Mouse (Mus musculus): ENCODE measurements at regions not wholly inside any gene's neighbourhood (a gene's known extent, or its start where the extent isn't known, plus 50 kb on each side); places are given as distances from the start of the nearest gene placed in this dataset.

DNA sequence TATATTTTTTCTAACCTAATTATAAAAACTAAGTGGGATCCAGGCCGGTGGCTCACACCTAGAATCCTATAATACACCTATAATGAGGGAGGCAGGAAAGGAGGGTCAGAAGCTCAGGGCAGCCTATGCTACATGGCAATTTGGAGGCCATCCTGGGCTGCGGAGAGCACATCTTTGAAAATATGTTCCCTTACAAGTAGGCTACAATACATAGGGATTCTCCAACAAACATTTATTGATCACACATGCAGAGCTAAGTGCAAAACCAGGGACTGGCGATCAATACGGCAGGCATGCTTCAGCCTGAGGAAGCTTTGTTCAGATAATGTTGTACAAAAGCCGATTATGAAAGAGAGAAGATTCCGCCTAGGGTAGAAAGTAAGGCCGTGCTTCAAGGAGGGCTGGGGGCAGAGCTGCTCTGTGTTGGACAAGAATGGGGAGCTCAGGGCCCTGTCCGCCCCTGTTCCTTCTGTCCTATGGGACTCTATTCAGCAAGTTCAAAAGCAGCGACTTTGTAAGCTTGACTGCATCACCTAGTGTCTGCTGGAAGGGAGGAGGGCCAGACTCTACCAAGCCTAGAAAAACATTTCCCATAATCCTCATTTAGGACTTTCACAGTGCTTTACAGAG lies 53.4 kb upstream of the Sgk1 start:
- DNase-seq (ENCODE audit: extremely low read depth), result no peak
- H3K4me2 ChIP-seq (ENCODE audit: insufficient read depth, low read depth, poor library complexity, severe bottlenecking), result no peak overlapping the region
- no peak overlapping the region for H3K4me3 ChIP-seq (replicated peaks in 1 of 3; ENCODE audit: low read depth in 2 of 3, low read length in 2 of 3, poor library complexity in 1 of 3)
- in situ Hi-C loops (cut with MboI; ENCODE audit: low pct_ligation_motif_present, low pct_unique_long_range_greater_than_20kb, low sequenced_read_pairs) (no loop called here), dilution Hi-C loops (cut with MboI; ENCODE audit: extremely low pct_ligation_motif_present, extremely low pct_unique_long_range_greater_than_20kb, low sequenced_read_pairs) (no loop called here)
- no peak for TF ChIP-seq IRF4 (IDR thresholded peaks at IDR 0.05; ENCODE audit: low read depth, low read length)
- no peak for TF ChIP-seq RCOR1 (conservative IDR thresholded peaks at IDR 0.05; ENCODE audit: low read depth, low read length)
- TF ChIP-seq MYC (IDR thresholded peaks at IDR 0.05; ENCODE audit: low read depth, low read length), result no peak
- TF ChIP-seq TCF12 (IDR thresholded peaks at IDR 0.05; ENCODE audit: low read depth, low read length), result no peak
- no peak for TF ChIP-seq NELFE (IDR thresholded peaks at IDR 0.05; ENCODE audit: low read depth, low read length)
- TF ChIP-seq ZMIZ1 (IDR thresholded peaks at IDR 0.05; ENCODE audit: low read depth, low read length), result no peak
- TF ChIP-seq UBTF (IDR thresholded peaks at IDR 0.05; ENCODE audit: low read depth, low read length), result no peak
- TF ChIP-seq ELF1 (IDR thresholded peaks at IDR 0.05; ENCODE audit: low read depth, low read length), result no peak
- TF ChIP-seq USF1 (IDR thresholded peaks at IDR 0.05; ENCODE audit: low read depth, low read length), result no peak
- no peak for TF ChIP-seq GABPA (IDR thresholded peaks at IDR 0.05; ENCODE audit: insufficient replicate concordance, low read depth, low read length)
- TF ChIP-seq CHD2 (IDR thresholded peaks at IDR 0.05; ENCODE audit: low read length), result no peak
- TF ChIP-seq SIN3A (IDR thresholded peaks at IDR 0.05; ENCODE audit: low read length), result no peak
- TF ChIP-seq MAFK (IDR thresholded peaks at IDR 0.05; ENCODE audit: insufficient replicate concordance, low read length), result no peak
- TF ChIP-seq BHLHE40 (IDR thresholded peaks at IDR 0.05; ENCODE audit: low read depth, low read length), result no peak
- no peak for TF ChIP-seq ZNF384 (IDR thresholded peaks at IDR 0.05; ENCODE audit: low read depth, low read length)
- TF ChIP-seq JUN (IDR thresholded peaks at IDR 0.05; ENCODE audit: insufficient read depth, low read depth, low read length), result no peak
- no peak for TF ChIP-seq HCFC1 (IDR thresholded peaks at IDR 0.05; ENCODE audit: low read depth, low read length)
- no peak for TF ChIP-seq SMC3 (IDR thresholded peaks at IDR 0.05; ENCODE audit: low read depth, low read length)
- TF ChIP-seq POLR2AphosphoS2 (IDR thresholded peaks at IDR 0.05; ENCODE audit: low read depth, low read length), result no peak
- no peaks in the 10 kb centered on the region for H3K9me3 ChIP-seq (replicated peaks; ENCODE audit: low read length)
- H3K4me1 ChIP-seq (ENCODE audit: control insufficient read depth in 1 of 2, insufficient read depth in 2 of 2), result peaks cover 0 to 9% of the 10 kb centered on the region in 2 experiments; a peak in 2 of 4 replicates
- no peaks in the 10 kb centered on the region for H3K27me3 ChIP-seq (replicated peaks)
- H3K9ac ChIP-seq (ENCODE audit: insufficient read depth, low read depth), result no peak overlapping the region
- no peak overlapping the region for H3K27ac ChIP-seq (ENCODE audit: insufficient read depth, low read depth)
- no peaks in the 10 kb centered on the region for H3K36me3 ChIP-seq (replicated peaks in 1 of 2; ENCODE audit: control insufficient read depth in 1 of 2, insufficient read depth in 1 of 2, low read length in 1 of 2)
- no peaks in the 10 kb centered on the region for H3K79me2 ChIP-seq (replicated peaks; ENCODE audit: control insufficient read depth, extremely low read depth, insufficient read depth, poor library complexity, severe bottlenecking)

DNA sequence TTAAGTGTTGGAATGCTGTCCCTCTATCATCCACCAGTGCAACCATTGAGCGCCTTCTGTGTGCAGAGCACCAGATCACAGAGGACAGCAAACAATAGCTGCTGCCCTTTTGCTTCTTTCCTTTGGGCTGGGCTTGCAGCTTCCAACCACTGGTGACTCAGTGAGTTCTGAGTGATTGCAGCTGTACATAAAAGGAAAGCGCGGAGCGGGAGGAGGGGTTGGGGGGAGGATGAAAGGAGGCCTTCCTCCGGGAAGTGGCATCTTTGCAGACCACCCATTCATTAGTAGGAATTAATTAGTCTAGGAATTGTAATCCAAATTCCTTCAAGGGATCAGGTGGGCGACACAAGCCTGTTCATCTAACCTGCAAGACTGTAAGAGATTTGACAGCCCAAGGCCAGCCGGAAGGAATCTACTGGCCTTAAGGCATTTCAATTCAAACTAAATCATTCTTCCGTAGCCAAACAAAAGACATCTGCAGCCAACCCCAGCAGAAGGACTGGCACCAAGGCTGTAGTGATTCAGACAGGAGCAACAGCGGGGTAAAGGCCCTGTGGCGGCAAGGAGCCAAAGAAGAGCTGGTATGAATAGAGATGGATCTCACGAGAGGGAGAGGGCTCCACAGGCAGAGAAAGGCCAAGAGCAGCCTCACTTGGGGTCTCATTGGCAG lies 52.8 kb upstream of the Sgk1 start:
- dilution Hi-C loops (cut with MboI; ENCODE audit: extremely low pct_ligation_motif_present, extremely low pct_unique_long_range_greater_than_20kb, low sequenced_read_pairs), result no loop called here
- no peak for DNase-seq (ENCODE audit: extremely low read depth)
- peaks cover 0 to 9% of the 10 kb centered on the region in 2 experiments; a peak in 2 of 4 replicates for H3K4me1 ChIP-seq (ENCODE audit: control insufficient read depth in 1 of 2, insufficient read depth in 2 of 2)
- no peak overlapping the region for H3K9ac ChIP-seq (ENCODE audit: insufficient read depth, low read depth)
- no peak overlapping the region for H3K27ac ChIP-seq (ENCODE audit: insufficient read depth, low read depth)
- H3K9me3 ChIP-seq (replicated peaks; ENCODE audit: low read length), result no peaks in the 10 kb centered on the region
- in situ Hi-C loops (cut with MboI; ENCODE audit: low pct_ligation_motif_present, low pct_unique_long_range_greater_than_20kb, low sequenced_read_pairs), result no loop called here
- no peak overlapping the region for H3K4me2 ChIP-seq (ENCODE audit: insufficient read depth, low read depth, poor library complexity, severe bottlenecking)
- H3K79me2 ChIP-seq (replicated peaks; ENCODE audit: control insufficient read depth, extremely low read depth, insufficient read depth, poor library complexity, severe bottlenecking), result no peaks in the 10 kb centered on the region
- H3K36me3 ChIP-seq (replicated peaks in 1 of 2; ENCODE audit: control insufficient read depth in 1 of 2, insufficient read depth in 1 of 2, low read length in 1 of 2), result no peaks in the 10 kb centered on the region
- no peaks in the 10 kb centered on the region for H3K27me3 ChIP-seq (replicated peaks)
- H3K4me3 ChIP-seq (replicated peaks in 1 of 3; ENCODE audit: low read depth in 2 of 3, low read length in 2 of 3, poor library complexity in 1 of 3), result no peak overlapping the region
- TF ChIP-seq E2F4 (IDR thresholded peaks at IDR 0.05; ENCODE audit: insufficient replicate concordance, low read depth, low read length) (no peak), KAT2A (IDR thresholded peaks at IDR 0.05; ENCODE audit: insufficient replicate concordance, low read length) (no peak), EP300 (IDR thresholded peaks at IDR 0.05; ENCODE audit: low read length) (no peak), JUND (conservative IDR thresholded peaks at IDR 0.05; ENCODE audit: low read depth, low read length) (no peak), RCOR1 (conservative IDR thresholded peaks at IDR 0.05; ENCODE audit: low read depth, low read length) (no peak), USF1 (IDR thresholded peaks at IDR 0.05; ENCODE audit: low read depth, low read length) (no peak), ELF1 (IDR thresholded peaks at IDR 0.05; ENCODE audit: low read depth, low read length) (no peak), MEF2A (IDR thresholded peaks at IDR 0.05; ENCODE audit: borderline replicate concordance, low read depth, low read length) (no peak), CHD2 (IDR thresholded peaks at IDR 0.05; ENCODE audit: low read length) (no peak), ZMIZ1 (IDR thresholded peaks at IDR 0.05; ENCODE audit: low read depth, low read length) (no peak), BHLHE40 (IDR thresholded peaks at IDR 0.05; ENCODE audit: low read depth, low read length) (no peak), SIN3A (IDR thresholded peaks at IDR 0.05; ENCODE audit: low read length) (no peak), MXI1 (IDR thresholded peaks at IDR 0.05; ENCODE audit: low read depth, low read length) (no peak), MAX (IDR thresholded peaks at IDR 0.05; ENCODE audit: low read length) (no peak), MAFK (IDR thresholded peaks at IDR 0.05; ENCODE audit: insufficient replicate concordance, low read length) (no peak)

All from CH12.LX (cell line).